Mouse (Mus musculus) spleen, adult 10 weeks (tissue): ENCODE measurements around the gene Gm5938. TPM values are rescaled to one million over a fixed set of nuclear protein-coding genes. Genes with fewer than 3 reads are reported as not detected.

Experiments used
- polyA plus RNA-seq: library from polyadenylated mRNA; stranded (reverse); fragments of 350-450 nt; fragmentation: Illumina TruSeq; extraction: RNeasy Lipid Tissue Mini Kit (QIAGEN cat#74804); gene quantifications from one replicate; pipeline ENCODE4 v1.2.3, GENCODE M21; 2015; ENCODE audit warnings: low replicate concordance; ENCODE audit not compliant: insufficient read depth

Gm5938 gene
- not detected for polyA plus RNA-seq

DNA sequence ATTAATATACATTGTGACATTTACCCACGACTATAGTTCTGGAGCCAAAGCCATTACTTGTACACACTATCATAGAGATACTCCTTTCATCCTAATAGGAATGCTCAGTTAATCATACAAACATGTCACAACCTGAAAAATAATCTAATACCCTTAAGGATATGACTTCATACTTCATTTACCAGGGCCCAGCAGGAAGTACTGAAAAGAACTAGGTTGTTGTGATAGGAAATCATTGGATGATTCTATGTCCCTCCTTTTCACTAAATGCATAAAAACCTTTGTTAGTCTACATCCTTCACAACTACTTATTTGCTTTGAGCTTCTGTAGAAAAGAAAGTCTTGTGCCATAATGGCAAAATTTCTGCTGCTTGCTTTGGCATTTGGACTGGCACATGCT, at the start of gene Gm5938:
Gm5938 (plus strand) TSS at position 301 of the 400 bp plus-strand sequence.

GRCm38 (mm10) chrX:78091274-78091673, 34.0 kb upstream of the Gm5938 start, which contains the start of gene Obp1a:
Obp1a (minus strand) TSS chrX:78091374.

Other genes with a start within 250 kb of the Gm5938 start
- not detected for gene 5430402E10Rik, start 200.4 kb upstream of the Gm5938 start, polyA plus RNA-seq
- not detected for gene Obp1a, start 34.1 kb upstream of the Gm5938 start, polyA plus RNA-seq
- gene Obp1b, start 61.3 kb downstream of the Gm5938 start, polyA plus RNA-seq = not detected
- gene Gm14743, start 120.5 kb downstream of the Gm5938 start, polyA plus RNA-seq = not detected
- gene 4930480E11Rik, start 244.2 kb downstream of the Gm5938 start, polyA plus RNA-seq = not detected